ENCODE assay signal across 8 mouse cellular contexts in genomic region chr11:55417898-55418703, GRCm38 (mm10). TPM values are rescaled to one million over a fixed set of nuclear protein-coding genes. Genes with fewer than 3 reads are reported as not detected.
DNase-seq lines count a peak whose midpoint lies in the region; ATAC-seq and TF ChIP-seq lines count a peak whose summit lies in the region.

No protein-coding gene starts in this region.

- TF ChIP-seq CTCF in embryonic fibroblast, embryonic 13.5 days (IDR thresholded peaks at IDR 0.05; ENCODE audit: borderline replicate concordance, insufficient read depth, low read length): no peak
- TF ChIP-seq CTCF in midbrain, postnatal 0 days (IDR thresholded peaks at IDR 0.05): no peak

- peak; percentile 66 for DNase-seq in ovary, adult 18-20 months (ENCODE audit: low spot score)
- no peak for DNase-seq in ovary, postnatal 10 days (ENCODE audit: low spot score)
- peak; percentile 54 for DNase-seq in heart, postnatal 25 days (ENCODE audit: low spot score)
- peak; percentile 90 for DNase-seq in limb, embryonic 14.5 days (ENCODE audit: low spot score)
- DNase-seq in midbrain, postnatal 0 days (ENCODE audit: low spot score): peak; percentile 64
- no peak for DNase-seq in left cerebral cortex, postnatal 36 days (ENCODE audit: low spot score in 2 of 2)

- H3K36me3 ChIP-seq in limb, embryonic 14.5 days (ENCODE audit: control insufficient read depth, insufficient read depth, low read length): peaks cover 21% of the 10 kb centered on the region
- no peaks in the 10 kb centered on the region for H3K36me3 ChIP-seq in midbrain, postnatal 0 days (ENCODE audit: insufficient read depth, low read length)

- peak; percentile 58; the same call in 1 of the 2 replicates for TF ChIP-seq POLR2A in embryonic fibroblast, embryonic 13.5 days (IDR thresholded peaks at IDR 0.05; ENCODE audit: low read depth, low read length)
- no peak for TF ChIP-seq POLR2A in limb, embryonic 14.5 days (IDR thresholded peaks at IDR 0.05; ENCODE audit: borderline replicate concordance, extremely low read depth, insufficient read depth, insufficient read length)

- ATAC-seq in limb, embryonic 14.5 days (ENCODE audit: low FRiP score, low read depth): peak; percentile 82
- peak; percentile 73 for ATAC-seq in midbrain, postnatal 0 days (ENCODE audit: low FRiP score)
- ATAC-seq in CD4-positive, CD25-positive, alpha-beta regulatory T cell, adult 4 months: no peak

- peak overlapping the region; percentile 88 for H3K9ac ChIP-seq in limb, embryonic 14.5 days (ENCODE audit: low read depth, low read length, severe bottlenecking)
- H3K9ac ChIP-seq in midbrain, postnatal 0 days (replicated peaks; ENCODE audit: low read length, poor library complexity, severe bottlenecking): peak overlapping the region; percentile 48

- WGBS in limb, embryonic 14.5 days: under 1% methylated on average over 22 of the region's 24 CpGs
- 5% methylated on average over 24 of the region's 24 CpGs for WGBS in midbrain, postnatal 0 days

- peaks cover 6% of the 10 kb centered on the region for H3K4me1 ChIP-seq in embryonic fibroblast, embryonic 13.5 days (ENCODE audit: control insufficient read depth, insufficient read depth, low read length)
- H3K4me1 ChIP-seq in limb, embryonic 14.5 days (ENCODE audit: control insufficient read depth, insufficient read depth, low read length): peaks cover 32% of the 10 kb centered on the region
- peaks cover 5% of the 10 kb centered on the region; the same call in 1 of the 2 replicates for H3K4me1 ChIP-seq in midbrain, postnatal 0 days (ENCODE audit: insufficient read depth, low read length)

- no peaks in the 10 kb centered on the region for H3K27me3 ChIP-seq in limb, embryonic 14.5 days (ENCODE audit: control insufficient read depth, insufficient read depth, low read length)
- H3K27me3 ChIP-seq in midbrain, postnatal 0 days (ENCODE audit: insufficient read depth, low read length): no peaks in the 10 kb centered on the region

- H3K27ac ChIP-seq in embryonic fibroblast, embryonic 13.5 days (ENCODE audit: insufficient read depth, low read length): peak overlapping the region; percentile 95
- peak overlapping the region; percentile 89 for H3K27ac ChIP-seq in limb, embryonic 14.5 days (replicated peaks; ENCODE audit: low read depth, low read length)
- peak overlapping the region; percentile 47; the same call in 1 of the 2 replicates for H3K27ac ChIP-seq in midbrain, postnatal 0 days (ENCODE audit: low read depth, low read length)

- H3K9me3 ChIP-seq in limb, embryonic 14.5 days (ENCODE audit: control insufficient read depth, low read length): no peaks in the 10 kb centered on the region
- H3K9me3 ChIP-seq in midbrain, postnatal 0 days (ENCODE audit: low read length): no peaks in the 10 kb centered on the region

- intact Hi-C loops in heart, postnatal 25 days (cut with DNase I): loop anchor here (2.0 kb wide), 1 partner anchor 21 kb away; no protein-coding TSS in a partner anchor
- intact Hi-C loops in left cerebral cortex, postnatal 36 days (cut with DNase I): no loop called here

- H3K4me3 ChIP-seq in embryonic fibroblast, embryonic 13.5 days (ENCODE audit: insufficient read depth, low read length): peak overlapping the region; percentile 85
- peak overlapping the region; percentile 76 for H3K4me3 ChIP-seq in limb, embryonic 14.5 days (replicated peaks; ENCODE audit: low read length)
- peak overlapping the region; percentile 31 for H3K4me3 ChIP-seq in midbrain, postnatal 0 days (ENCODE audit: low read depth, low read length)

- H3K4me2 ChIP-seq in limb, embryonic 14.5 days (replicated peaks; ENCODE audit: low read depth, low read length, severe bottlenecking): peak overlapping the region; percentile 83
- peak overlapping the region; percentile 60 for H3K4me2 ChIP-seq in midbrain, postnatal 0 days (ENCODE audit: low read depth, low read length, poor library complexity, severe bottlenecking)

RNA-seq across cellular contexts. Expression of gene Sparc, which starts 4.9 kb away (rescaled TPM):
- 3,951 and 4,760 TPM in 2 replicates for polyA plus RNA-seq in embryonic fibroblast, embryonic 13.5 days (2011; ENCODE audit: insufficient read length, low read depth, missing spikeins)
- total RNA-seq in heart, postnatal 25 days (2021): 100 to 1,000 TPM; 785 to 951 TPM
- 1,741 and 2,064 TPM in 2 replicates for polyA plus RNA-seq in limb, embryonic 14.5 days (2012; rRNA removed)
- polyA plus RNA-seq in limb, embryonic 14.5 days (2014; fragmentation: Nextera tagmentation; extraction: Ambion mirVana): 2,065 and 2,257 TPM in 2 replicates
- 261 and 313 TPM in 2 replicates for total RNA-seq in midbrain, postnatal 0 days (2014; rRNA removed)
- 570 and 625 TPM in 2 replicates for polyA plus RNA-seq in midbrain, postnatal 0 days (2015; fragmentation: Nextera tagmentation; extraction: Ambion mirVana)
- polyA plus RNA-seq in CD4-positive, CD25-positive, alpha-beta regulatory T cell, adult 4 months (2017; shearing (Covaris generic)): under 1 TPM in 1 of 2 experiments, not detected in 1; 0.28 TPM
- 100 to 1,000 TPM; 215 to 224 TPM for total RNA-seq in left cerebral cortex, postnatal 36 days (2021)

RNA-seq across cellular contexts. Expression of gene Atox1, which starts 42.9 kb away (rescaled TPM):
- polyA plus RNA-seq in embryonic fibroblast, embryonic 13.5 days (2011; ENCODE audit: insufficient read length, low read depth, missing spikeins): 114 and 118 TPM in 2 replicates
- 100 to 1,000 TPM; 113 to 124 TPM for total RNA-seq in heart, postnatal 25 days (2021)
- polyA plus RNA-seq in limb, embryonic 14.5 days (2012; rRNA removed): 236 and 256 TPM in 2 replicates
- 428 and 474 TPM in 2 replicates for polyA plus RNA-seq in limb, embryonic 14.5 days (2014; fragmentation: Nextera tagmentation; extraction: Ambion mirVana)
- total RNA-seq in midbrain, postnatal 0 days (2014; rRNA removed): 133 and 147 TPM in 2 replicates
- 235 and 252 TPM in 2 replicates for polyA plus RNA-seq in midbrain, postnatal 0 days (2015; fragmentation: Nextera tagmentation; extraction: Ambion mirVana)
- 100 to 1,000 TPM; 157 to 199 TPM for polyA plus RNA-seq in CD4-positive, CD25-positive, alpha-beta regulatory T cell, adult 4 months (2017; shearing (Covaris generic))
- 100 to 1,000 TPM in 1 of 2 experiments, 10 to 100 TPM in 1; 88.1 to 111 TPM for total RNA-seq in left cerebral cortex, postnatal 36 days (2021)

RNA-seq across cellular contexts. Expression of gene G3bp1, which starts 51.4 kb away (rescaled TPM):
- 77.7 and 79.1 TPM in 2 replicates for polyA plus RNA-seq in embryonic fibroblast, embryonic 13.5 days (2011; ENCODE audit: insufficient read length, low read depth, missing spikeins)
- 10 to 100 TPM; 39.7 to 42.8 TPM for total RNA-seq in heart, postnatal 25 days (2021)
- polyA plus RNA-seq in limb, embryonic 14.5 days (2012; rRNA removed): 77.7 and 79.0 TPM in 2 replicates
- polyA plus RNA-seq in limb, embryonic 14.5 days (2014; fragmentation: Nextera tagmentation; extraction: Ambion mirVana): 170 and 171 TPM in 2 replicates
- total RNA-seq in midbrain, postnatal 0 days (2014; rRNA removed): 59.2 and 63.2 TPM in 2 replicates
- polyA plus RNA-seq in midbrain, postnatal 0 days (2015; fragmentation: Nextera tagmentation; extraction: Ambion mirVana): 63.5 and 67.4 TPM in 2 replicates
- 10 to 100 TPM; 61.1 to 74.7 TPM for polyA plus RNA-seq in CD4-positive, CD25-positive, alpha-beta regulatory T cell, adult 4 months (2017; shearing (Covaris generic))
- 10 to 100 TPM; 31.3 to 34.0 TPM for total RNA-seq in left cerebral cortex, postnatal 36 days (2021)

Comparison
In these comparisons a context has a peak if more than half of its experiments do, and no peak if none do; other contexts are left out.
1. DNase-seq: peak in ovary, adult 18-20 months (single experiment), heart, postnatal 25 days (single experiment), limb, embryonic 14.5 days (single experiment) and midbrain, postnatal 0 days (single experiment); none in ovary, postnatal 10 days (single experiment) and left cerebral cortex, postnatal 36 days (0 of 2).
2. H3K4me3 ChIP-seq: peak in every context shown above with its lines; median percentile 85 in embryonic fibroblast, embryonic 13.5 days; 76 in limb, embryonic 14.5 days; 31 in midbrain, postnatal 0 days.
3. RNA of gene Sparc, which starts 4.9 kb away (polyA plus RNA-seq): 3,951 to 4,760 TPM in embryonic fibroblast, embryonic 13.5 days, 1,741 to 2,257 TPM in limb, embryonic 14.5 days and 570 to 625 TPM in midbrain, postnatal 0 days; 0.28 TPM in CD4-positive, CD25-positive, alpha-beta regulatory T cell, adult 4 months; every median in the first group is over 100 times any median in the second.
4. Peak in every context shown above with its lines, with median percentiles within 50 percentile points of each other: H3K27ac ChIP-seq.